9 mouse cellular contexts compared by ENCODE assay signal in the genomic region with DNA sequence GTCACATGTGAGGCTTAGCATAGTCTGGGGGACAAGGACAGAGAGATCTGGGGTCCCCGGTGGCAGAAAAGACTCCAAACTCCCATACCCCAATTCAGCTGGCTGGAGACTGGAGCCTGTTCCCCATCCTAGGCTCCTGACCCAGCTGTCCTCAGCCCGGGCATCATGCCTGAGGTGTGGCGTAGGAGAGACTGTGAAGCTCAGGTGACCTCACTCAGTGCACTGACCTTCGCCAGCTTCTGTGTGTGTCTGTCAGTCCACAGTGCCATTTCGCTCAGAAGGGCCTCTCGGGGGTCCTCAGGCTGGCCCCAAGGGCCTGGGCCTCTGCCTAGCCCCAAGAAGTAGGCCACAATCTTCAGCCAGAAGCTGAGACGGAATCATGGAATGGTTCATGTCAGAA. TPM values are rescaled to one million over a fixed set of nuclear protein-coding genes. Genes with fewer than 3 reads are reported as not detected.
DNase-seq lines count a peak whose midpoint lies in the region; ATAC-seq lines count a peak whose summit lies in the region.
"Had no signal": no experiment of that assay in that cellular context is flagged by ENCODE, and none has a peak within 500 bp of the region (broad histone marks: within the 10 kb centered on the region; RNA-seq: fewer than 3 reads in every experiment).

No protein-coding gene starts in this region.

- no peak for ATAC-seq in forebrain, embryonic 13.5 days
- ATAC-seq in heart, embryonic 13.5 days (ENCODE audit: extremely low read depth, insufficient number of reproducible peaks, low FRiP score, low TSS enrichment): no peak
- no peak for ATAC-seq in midbrain, embryonic 13.5 days
- ATAC-seq in granulocyte monocyte progenitor cell, adult 5-6 weeks (replicated peaks; ENCODE audit: poor library complexity, severe bottlenecking): no peak

- peak overlapping the region; percentile 98 for H3K4me2 ChIP-seq in forebrain, embryonic 13.5 days
- peak overlapping the region; percentile 96 for H3K4me2 ChIP-seq in heart, embryonic 13.5 days
- H3K4me2 ChIP-seq in midbrain, embryonic 13.5 days (replicated peaks): peak overlapping the region; percentile 98

- H3K9me3 ChIP-seq in embryonic facial prominence, embryonic 10.5 days: no peaks in the 10 kb centered on the region
- H3K9me3 ChIP-seq in forebrain, embryonic 13.5 days (replicated peaks): no peaks in the 10 kb centered on the region
- H3K9me3 ChIP-seq in heart, embryonic 13.5 days: no peaks in the 10 kb centered on the region
- no peaks in the 10 kb centered on the region for H3K9me3 ChIP-seq in midbrain, embryonic 13.5 days

- DNase-seq in embryonic facial prominence, embryonic 10.5 days (ENCODE audit: low spot score): no peak
- DNase-seq in frontal cortex, postnatal 25 days (ENCODE audit: low spot score in 2 of 2): no peak
- no peak for DNase-seq in retina, postnatal 1 day

- 0 out of 2 replicates have a peak overlapping the region, but pooled peaks have one; percentile 14 for H3K27ac ChIP-seq in embryonic facial prominence, embryonic 10.5 days (replicated peaks)
- H3K27ac ChIP-seq in forebrain, embryonic 13.5 days: peak overlapping the region; percentile 97
- peak overlapping the region; percentile 98 for H3K27ac ChIP-seq in heart, embryonic 13.5 days (replicated peaks)
- peak overlapping the region; percentile 98 for H3K27ac ChIP-seq in midbrain, embryonic 13.5 days
- H3K27ac ChIP-seq: liver, embryonic 14.5 days had no signal

- peaks cover 33% of the 10 kb centered on the region for H3K36me3 ChIP-seq in embryonic facial prominence, embryonic 10.5 days (replicated peaks)
- H3K36me3 ChIP-seq in forebrain, embryonic 13.5 days (ENCODE audit: poor library complexity, severe bottlenecking): peaks cover 29% of the 10 kb centered on the region
- H3K36me3 ChIP-seq in heart, embryonic 13.5 days: peaks cover 28% of the 10 kb centered on the region
- H3K36me3 ChIP-seq in midbrain, embryonic 13.5 days: peaks cover 35% of the 10 kb centered on the region

- peak overlapping the region; percentile 91 for H3K9ac ChIP-seq in forebrain, embryonic 13.5 days
- peak overlapping the region; percentile 97 for H3K9ac ChIP-seq in heart, embryonic 13.5 days
- H3K9ac ChIP-seq in midbrain, embryonic 13.5 days (replicated peaks): peak overlapping the region; percentile 98
- H3K9ac ChIP-seq: liver, embryonic 14.5 days had no signal

- H3K4me1 ChIP-seq in embryonic facial prominence, embryonic 10.5 days: peaks cover 57% of the 10 kb centered on the region
- peaks cover 71% of the 10 kb centered on the region for H3K4me1 ChIP-seq in forebrain, embryonic 13.5 days
- peaks cover 55% of the 10 kb centered on the region for H3K4me1 ChIP-seq in heart, embryonic 13.5 days
- peaks cover 69% of the 10 kb centered on the region for H3K4me1 ChIP-seq in midbrain, embryonic 13.5 days (replicated peaks)

- no peak overlapping the region for H3K4me3 ChIP-seq in embryonic facial prominence, embryonic 10.5 days
- H3K4me3 ChIP-seq in forebrain, embryonic 13.5 days: peak overlapping the region; percentile 69
- H3K4me3 ChIP-seq in heart, embryonic 13.5 days: no peak overlapping the region
- H3K4me3 ChIP-seq in midbrain, embryonic 13.5 days (replicated peaks): peak overlapping the region; percentile 79

- WGBS in embryonic facial prominence, embryonic 10.5 days: 84% methylated on average over 7 of the region's 7 CpGs
- 87% methylated on average over 7 of the region's 7 CpGs for WGBS in forebrain, embryonic 13.5 days
- 68% methylated on average over 7 of the region's 7 CpGs for WGBS in heart, embryonic 13.5 days
- WGBS in midbrain, embryonic 13.5 days: 86% methylated on average over 7 of the region's 7 CpGs

- peaks cover 21% of the 10 kb centered on the region for H3K27me3 ChIP-seq in embryonic facial prominence, embryonic 10.5 days (replicated peaks; ENCODE audit: low read depth, poor library complexity, severe bottlenecking)
- no peaks in the 10 kb centered on the region for H3K27me3 ChIP-seq in forebrain, embryonic 13.5 days
- H3K27me3 ChIP-seq in heart, embryonic 13.5 days (replicated peaks): peaks cover 8% of the 10 kb centered on the region
- no peaks in the 10 kb centered on the region for H3K27me3 ChIP-seq in midbrain, embryonic 13.5 days

RNA-seq across cellular contexts. Expression of a gene that starts 2.9 kb away (rescaled TPM):
- polyA plus RNA-seq in embryonic facial prominence, embryonic 10.5 days (2016; fragmentation: Nextera tagmentation; extraction: Ambion mirVana): 10.3 and 10.9 TPM in 2 replicates
- polyA plus RNA-seq in forebrain, embryonic 13.5 days (2015; fragmentation: Nextera tagmentation; extraction: Ambion mirVana): 34.6 and 46.7 TPM in 2 replicates
- polyA plus RNA-seq in heart, embryonic 13.5 days (2015; fragmentation: Nextera tagmentation; extraction: Ambion mirVana): 12.2 and 14.3 TPM in 2 replicates
- 45.9 and 58.2 TPM in 2 replicates for polyA plus RNA-seq in midbrain, embryonic 13.5 days (2015; fragmentation: Nextera tagmentation; extraction: Ambion mirVana)
- 4.4 and 16.3 TPM in 2 replicates for total RNA-seq in granulocyte monocyte progenitor cell, adult 5-6 weeks (2014; fragmentation: Nextera tagmentation)
- total RNA-seq in granulocyte monocyte progenitor cell, adult 5-6 weeks (2017): 1.0 and 1.1 TPM in 2 replicates

RNA-seq across cellular contexts. Expression of a gene that starts 16.8 kb away (rescaled TPM):
- 0.54 and 0.76 TPM in 2 replicates for polyA plus RNA-seq in embryonic facial prominence, embryonic 10.5 days (2016; fragmentation: Nextera tagmentation; extraction: Ambion mirVana)
- polyA plus RNA-seq in forebrain, embryonic 13.5 days (2015; fragmentation: Nextera tagmentation; extraction: Ambion mirVana): 0.48 and 0.81 TPM in 2 replicates
- polyA plus RNA-seq in heart, embryonic 13.5 days (2015; fragmentation: Nextera tagmentation; extraction: Ambion mirVana): 0.51 and 0.57 TPM in 2 replicates
- 0.49 and 0.50 TPM in 2 replicates for polyA plus RNA-seq in midbrain, embryonic 13.5 days (2015; fragmentation: Nextera tagmentation; extraction: Ambion mirVana)
- total RNA-seq in granulocyte monocyte progenitor cell, adult 5-6 weeks (2014; fragmentation: Nextera tagmentation): not detected in 2 replicates
- total RNA-seq in granulocyte monocyte progenitor cell, adult 5-6 weeks (2017): 0.22 and 0.57 TPM in 2 replicates
- polyA plus RNA-seq: brain, embryonic 14.5 days had no signal

RNA-seq across cellular contexts. Expression of a gene that starts 36.1 kb away (rescaled TPM):
- 0.44 and 1.2 TPM in 2 replicates for polyA plus RNA-seq in embryonic facial prominence, embryonic 10.5 days (2016; fragmentation: Nextera tagmentation; extraction: Ambion mirVana)
- polyA plus RNA-seq in forebrain, embryonic 13.5 days (2015; fragmentation: Nextera tagmentation; extraction: Ambion mirVana): 8.2 and 10.3 TPM in 2 replicates
- 3.7 and 4.0 TPM in 2 replicates for polyA plus RNA-seq in heart, embryonic 13.5 days (2015; fragmentation: Nextera tagmentation; extraction: Ambion mirVana)
- 14.8 and 15.2 TPM in 2 replicates for polyA plus RNA-seq in midbrain, embryonic 13.5 days (2015; fragmentation: Nextera tagmentation; extraction: Ambion mirVana)
- 0.11 and 0.21 TPM in 2 replicates for total RNA-seq in granulocyte monocyte progenitor cell, adult 5-6 weeks (2014; fragmentation: Nextera tagmentation)
- total RNA-seq in granulocyte monocyte progenitor cell, adult 5-6 weeks (2017): 0.04 and 1.0 TPM in 2 replicates

RNA-seq across cellular contexts. Expression of a gene that starts 47.7 kb away (rescaled TPM):
- polyA plus RNA-seq in embryonic facial prominence, embryonic 10.5 days (2016; fragmentation: Nextera tagmentation; extraction: Ambion mirVana): 664 and 683 TPM in 2 replicates
- 545 and 570 TPM in 2 replicates for polyA plus RNA-seq in forebrain, embryonic 13.5 days (2015; fragmentation: Nextera tagmentation; extraction: Ambion mirVana)
- polyA plus RNA-seq in heart, embryonic 13.5 days (2015; fragmentation: Nextera tagmentation; extraction: Ambion mirVana): 459 and 479 TPM in 2 replicates
- 560 and 579 TPM in 2 replicates for polyA plus RNA-seq in midbrain, embryonic 13.5 days (2015; fragmentation: Nextera tagmentation; extraction: Ambion mirVana)
- total RNA-seq in granulocyte monocyte progenitor cell, adult 5-6 weeks (2014; fragmentation: Nextera tagmentation): 207 and 209 TPM in 2 replicates
- 303 and 304 TPM in 2 replicates for total RNA-seq in granulocyte monocyte progenitor cell, adult 5-6 weeks (2017)

RNA-seq across cellular contexts. Expression of a gene that starts 57.7 kb away (rescaled TPM):
- polyA plus RNA-seq in embryonic facial prominence, embryonic 10.5 days (2016; fragmentation: Nextera tagmentation; extraction: Ambion mirVana): 25.3 and 26.0 TPM in 2 replicates
- polyA plus RNA-seq in forebrain, embryonic 13.5 days (2015; fragmentation: Nextera tagmentation; extraction: Ambion mirVana): 22.9 and 23.5 TPM in 2 replicates
- 10.8 and 11.0 TPM in 2 replicates for polyA plus RNA-seq in heart, embryonic 13.5 days (2015; fragmentation: Nextera tagmentation; extraction: Ambion mirVana)
- polyA plus RNA-seq in midbrain, embryonic 13.5 days (2015; fragmentation: Nextera tagmentation; extraction: Ambion mirVana): 17.0 and 18.7 TPM in 2 replicates
- total RNA-seq in granulocyte monocyte progenitor cell, adult 5-6 weeks (2014; fragmentation: Nextera tagmentation): 19.9 and 29.0 TPM in 2 replicates
- total RNA-seq in granulocyte monocyte progenitor cell, adult 5-6 weeks (2017): 18.7 and 21.8 TPM in 2 replicates

Comparison
In these comparisons a context has a peak if more than half of its experiments do, and no peak if none do; other contexts are left out.
1. H3K27ac ChIP-seq: peak in every context shown above with its lines; median percentile 98 in heart, embryonic 13.5 days; 98 in midbrain, embryonic 13.5 days; 97 in forebrain, embryonic 13.5 days; 14 in embryonic facial prominence, embryonic 10.5 days.
2. H3K4me3 ChIP-seq: peak in forebrain, embryonic 13.5 days (single experiment) and midbrain, embryonic 13.5 days (single experiment); none in embryonic facial prominence, embryonic 10.5 days (single experiment) and heart, embryonic 13.5 days (single experiment).
3. Peak in every context shown above with its lines, with median percentiles within 50 percentile points of each other: H3K4me2 ChIP-seq and H3K9ac ChIP-seq.